8 mouse cellular contexts compared by ENCODE assay signal in the genomic region with DNA sequence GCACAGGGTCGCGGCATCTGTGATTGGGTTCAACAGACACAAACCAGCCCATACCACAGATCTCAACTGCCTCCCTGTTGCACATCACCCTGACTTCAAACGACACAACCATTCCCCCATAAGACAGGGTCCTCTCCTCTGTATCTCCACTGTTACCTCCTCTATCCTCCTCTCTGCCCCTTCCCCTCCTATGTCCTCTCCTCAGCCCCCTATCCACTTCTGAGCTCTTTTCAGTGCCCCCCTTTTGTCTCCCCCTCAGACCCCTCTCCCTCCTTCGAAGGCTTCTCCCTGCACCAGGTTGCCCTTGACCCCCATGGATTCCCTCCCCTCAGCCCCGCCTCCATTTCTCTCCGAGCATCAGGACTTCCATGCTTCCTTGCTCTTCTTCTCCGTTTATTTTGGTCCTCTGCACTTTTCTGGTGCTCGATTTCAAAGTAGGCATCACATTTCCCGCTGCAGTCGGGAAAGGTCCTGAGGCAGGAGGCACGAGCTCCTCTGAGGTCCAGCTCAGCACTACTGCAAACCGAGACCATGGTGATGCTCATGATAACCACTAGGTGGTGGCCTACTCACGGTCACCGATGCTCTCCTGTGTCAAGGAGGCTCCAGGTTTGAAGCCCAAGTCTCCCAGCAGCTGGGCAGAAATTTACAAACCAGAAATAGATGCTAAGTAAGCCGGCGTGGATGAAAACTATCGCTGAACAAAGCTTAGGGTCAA. TPM values are rescaled to one million over a fixed set of nuclear protein-coding genes. Genes with fewer than 3 reads are reported as not detected.
A peak's percentile ranks its signal among the peaks of the same experiment; 100 is the strongest.
DNase-seq lines count a peak whose midpoint lies in the region; ATAC-seq and TF ChIP-seq lines count a peak whose summit lies in the region.

No protein-coding gene starts in this region.

- no peaks in the 10 kb centered on the region for H3K36me3 ChIP-seq in embryonic facial prominence, embryonic 11.5 days (replicated peaks; ENCODE audit: control insufficient read depth, insufficient read depth, low read depth, low read length)
- H3K36me3 ChIP-seq in heart, embryonic 16.5 days (ENCODE audit: control insufficient read depth, insufficient read depth) = no peaks in the 10 kb centered on the region
- H3K36me3 ChIP-seq in kidney, postnatal 0 days (ENCODE audit: insufficient read depth, low read length) = no peaks in the 10 kb centered on the region
- H3K36me3 ChIP-seq in liver, embryonic 15.5 days (replicated peaks) = no peaks in the 10 kb centered on the region
- no peaks in the 10 kb centered on the region for H3K36me3 ChIP-seq in neural tube, embryonic 12.5 days

- ATAC-seq in embryonic facial prominence, embryonic 11.5 days (replicated peaks; ENCODE audit: insufficient number of reproducible peaks, low FRiP score, low TSS enrichment, low read depth) = peak; percentile 80
- peak; percentile 76; the same call in 1 of the 2 replicates for ATAC-seq in heart, embryonic 16.5 days (replicated peaks; ENCODE audit: extremely low read depth, insufficient read depth, low FRiP score)
- ATAC-seq in kidney, postnatal 0 days (replicated peaks; ENCODE audit: low FRiP score, low read depth) = peak; percentile 87; the same call in 1 of the 2 replicates
- ATAC-seq in liver, embryonic 15.5 days (ENCODE audit: insufficient read depth) = peak; percentile 49; the same call in 1 of the 2 replicates
- peak; percentile 90 for ATAC-seq in neural tube, embryonic 12.5 days (ENCODE audit: low FRiP score, low read depth)

- no peaks in the 10 kb centered on the region for H3K4me1 ChIP-seq in embryonic facial prominence, embryonic 11.5 days (ENCODE audit: control insufficient read depth, insufficient read depth, low read length)
- no peaks in the 10 kb centered on the region for H3K4me1 ChIP-seq in heart, embryonic 16.5 days (ENCODE audit: control insufficient read depth, insufficient read depth, low read length)
- H3K4me1 ChIP-seq in kidney, postnatal 0 days (replicated peaks; ENCODE audit: insufficient read depth, low read length) = no peaks in the 10 kb centered on the region
- H3K4me1 ChIP-seq in liver, embryonic 15.5 days (replicated peaks) = no peaks in the 10 kb centered on the region
- H3K4me1 ChIP-seq in neural tube, embryonic 12.5 days = no peaks in the 10 kb centered on the region

- no peaks in the 10 kb centered on the region for H3K27me3 ChIP-seq in embryonic facial prominence, embryonic 11.5 days (ENCODE audit: control insufficient read depth, insufficient read depth, low read length)
- H3K27me3 ChIP-seq in heart, embryonic 16.5 days (ENCODE audit: control insufficient read depth, insufficient read depth, low read length) = peaks cover 19% of the 10 kb centered on the region
- no peaks in the 10 kb centered on the region for H3K27me3 ChIP-seq in kidney, postnatal 0 days (ENCODE audit: insufficient read depth, low read length)
- peaks cover 8% of the 10 kb centered on the region; the same call in 1 of the 2 replicates for H3K27me3 ChIP-seq in liver, embryonic 15.5 days
- peaks cover 13% of the 10 kb centered on the region for H3K27me3 ChIP-seq in neural tube, embryonic 12.5 days (replicated peaks)

- no peak overlapping the region; the same call in 1 of the 2 replicates for H3K4me2 ChIP-seq in embryonic facial prominence, embryonic 11.5 days (ENCODE audit: low read depth, low read length)
- no peak overlapping the region for H3K4me2 ChIP-seq in heart, embryonic 16.5 days (ENCODE audit: low read depth, low read length)
- no peak overlapping the region for H3K4me2 ChIP-seq in kidney, postnatal 0 days (ENCODE audit: low read length)
- no peak overlapping the region for H3K4me2 ChIP-seq in liver, embryonic 15.5 days
- H3K4me2 ChIP-seq in neural tube, embryonic 12.5 days (replicated peaks) = peak overlapping the region; percentile 22; the same call in 1 of the 2 replicates

- H3K4me3 ChIP-seq in embryonic facial prominence, embryonic 11.5 days (ENCODE audit: low read depth, low read length) = no peak overlapping the region
- H3K4me3 ChIP-seq in heart, embryonic 16.5 days (ENCODE audit: low read length) = no peak overlapping the region
- no peak overlapping the region for H3K4me3 ChIP-seq in kidney, postnatal 0 days (replicated peaks; ENCODE audit: low read depth, low read length)
- no peak overlapping the region for H3K4me3 ChIP-seq in liver, embryonic 15.5 days (replicated peaks)
- no peak overlapping the region for H3K4me3 ChIP-seq in neural tube, embryonic 12.5 days

- DNase-seq in ES-CJ7 (ENCODE audit: low read depth, low spot score) = peak; percentile 83
- DNase-seq in adrenal gland, postnatal 10 days = peak; percentile 67
- DNase-seq in embryonic facial prominence, embryonic 11.5 days (ENCODE audit: low spot score) = peak; percentile 88
- DNase-seq in kidney, postnatal 0 days (ENCODE audit: low spot score) = peak; percentile 92
- DNase-seq in thymus, postnatal 25 days = peak; percentile 30

- no peak overlapping the region for H3K9ac ChIP-seq in embryonic facial prominence, embryonic 11.5 days (replicated peaks; ENCODE audit: low read length)
- no peak overlapping the region for H3K9ac ChIP-seq in heart, embryonic 16.5 days (ENCODE audit: low read length)
- no peak overlapping the region for H3K9ac ChIP-seq in kidney, postnatal 0 days (ENCODE audit: low read depth, low read length)
- H3K9ac ChIP-seq in liver, embryonic 15.5 days = no peak overlapping the region
- H3K9ac ChIP-seq in neural tube, embryonic 12.5 days = no peak overlapping the region

- H3K9me3 ChIP-seq in embryonic facial prominence, embryonic 11.5 days (replicated peaks; ENCODE audit: control insufficient read depth, low read length) = no peaks in the 10 kb centered on the region
- H3K9me3 ChIP-seq in heart, embryonic 16.5 days (replicated peaks; ENCODE audit: control insufficient read depth, low read length) = no peaks in the 10 kb centered on the region
- no peaks in the 10 kb centered on the region for H3K9me3 ChIP-seq in kidney, postnatal 0 days (replicated peaks; ENCODE audit: low read length)
- H3K9me3 ChIP-seq in liver, embryonic 15.5 days (replicated peaks) = no peaks in the 10 kb centered on the region
- H3K9me3 ChIP-seq in neural tube, embryonic 12.5 days = no peaks in the 10 kb centered on the region

- no peak overlapping the region for H3K27ac ChIP-seq in embryonic facial prominence, embryonic 11.5 days (replicated peaks; ENCODE audit: low read depth, low read length)
- no peak overlapping the region for H3K27ac ChIP-seq in heart, embryonic 16.5 days (ENCODE audit: low read length)
- H3K27ac ChIP-seq in kidney, postnatal 0 days = no peak overlapping the region
- H3K27ac ChIP-seq in liver, embryonic 15.5 days (replicated peaks) = no peak overlapping the region
- no peak overlapping the region for H3K27ac ChIP-seq in neural tube, embryonic 12.5 days

- peak; percentile 93 for TF ChIP-seq CTCF in kidney, postnatal 0 days (IDR thresholded peaks at IDR 0.05; ENCODE audit: low read depth)

- WGBS in embryonic facial prominence, embryonic 11.5 days = 16% methylated on average over 17 of the region's 17 CpGs
- WGBS in heart, embryonic 16.5 days = 14% methylated on average over 17 of the region's 17 CpGs
- WGBS in kidney, postnatal 0 days = 12% methylated on average over 17 of the region's 17 CpGs
- 12% methylated on average over 17 of the region's 17 CpGs for WGBS in liver, embryonic 15.5 days (ENCODE audit: insufficient replicate concordance)
- WGBS in neural tube, embryonic 12.5 days = 16% methylated on average over 17 of the region's 17 CpGs

RNA-seq across cellular contexts. Expression of gene Theg, which starts 7.9 kb away (rescaled TPM):
- not detected for total RNA-seq in adrenal gland, postnatal 10 days (2021)
- not detected in 2 replicates for polyA plus RNA-seq in embryonic facial prominence, embryonic 11.5 days (2014; fragmentation: Nextera tagmentation; extraction: Ambion mirVana)
- not detected in 2 replicates for polyA plus RNA-seq in heart, embryonic 16.5 days (2015; fragmentation: Nextera tagmentation; extraction: Ambion mirVana)
- polyA plus RNA-seq in kidney, postnatal 0 days (2015; fragmentation: Nextera tagmentation; extraction: Ambion mirVana) = not detected in 2 replicates
- polyA plus RNA-seq in liver, embryonic 15.5 days (2015; fragmentation: Nextera tagmentation; extraction: Ambion mirVana) = not detected in 2 replicates
- not detected in 2 replicates for polyA plus RNA-seq in neural tube, embryonic 12.5 days (2016; fragmentation: Nextera tagmentation; extraction: Ambion mirVana)

RNA-seq across cellular contexts. Expression of gene C2cd4c, which starts 18.8 kb away (rescaled TPM):
- under 1 TPM; 0.21 TPM for total RNA-seq in adrenal gland, postnatal 10 days (2021)
- polyA plus RNA-seq in embryonic facial prominence, embryonic 11.5 days (2014; fragmentation: Nextera tagmentation; extraction: Ambion mirVana) = 0.04 TPM in 2 replicates
- polyA plus RNA-seq in heart, embryonic 16.5 days (2015; fragmentation: Nextera tagmentation; extraction: Ambion mirVana) = 0.05 TPM in 1 of 2 replicates, not detected in the other
- 0.03 TPM in 1 of 2 replicates, not detected in the other for polyA plus RNA-seq in kidney, postnatal 0 days (2015; fragmentation: Nextera tagmentation; extraction: Ambion mirVana)
- polyA plus RNA-seq in liver, embryonic 15.5 days (2015; fragmentation: Nextera tagmentation; extraction: Ambion mirVana) = not detected in 2 replicates
- 0.09 TPM in 1 of 2 replicates, not detected in the other for polyA plus RNA-seq in neural tube, embryonic 12.5 days (2016; fragmentation: Nextera tagmentation; extraction: Ambion mirVana)

RNA-seq across cellular contexts. Expression of gene Mier2, which starts 40.0 kb away (rescaled TPM):
- 10 to 100 TPM; 27.3 to 31.8 TPM for total RNA-seq in adrenal gland, postnatal 10 days (2021)
- polyA plus RNA-seq in embryonic facial prominence, embryonic 11.5 days (2014; fragmentation: Nextera tagmentation; extraction: Ambion mirVana) = 39.4 and 41.7 TPM in 2 replicates
- 26.5 and 28.1 TPM in 2 replicates for polyA plus RNA-seq in heart, embryonic 16.5 days (2015; fragmentation: Nextera tagmentation; extraction: Ambion mirVana)
- polyA plus RNA-seq in kidney, postnatal 0 days (2015; fragmentation: Nextera tagmentation; extraction: Ambion mirVana) = 27.4 and 29.4 TPM in 2 replicates
- polyA plus RNA-seq in liver, embryonic 15.5 days (2015; fragmentation: Nextera tagmentation; extraction: Ambion mirVana) = 9.9 and 13.3 TPM in 2 replicates
- 67.4 and 69.5 TPM in 2 replicates for polyA plus RNA-seq in neural tube, embryonic 12.5 days (2016; fragmentation: Nextera tagmentation; extraction: Ambion mirVana)

RNA-seq across cellular contexts. Expression of gene Shc2, which starts 42.7 kb away (rescaled TPM):
- 1 to 10 TPM; 5.6 to 8.4 TPM for total RNA-seq in adrenal gland, postnatal 10 days (2021)
- polyA plus RNA-seq in embryonic facial prominence, embryonic 11.5 days (2014; fragmentation: Nextera tagmentation; extraction: Ambion mirVana) = 9.8 and 10.5 TPM in 2 replicates
- polyA plus RNA-seq in heart, embryonic 16.5 days (2015; fragmentation: Nextera tagmentation; extraction: Ambion mirVana) = 2.0 and 2.6 TPM in 2 replicates
- 5.4 TPM in 2 replicates for polyA plus RNA-seq in kidney, postnatal 0 days (2015; fragmentation: Nextera tagmentation; extraction: Ambion mirVana)
- polyA plus RNA-seq in liver, embryonic 15.5 days (2015; fragmentation: Nextera tagmentation; extraction: Ambion mirVana) = 0.08 and 0.10 TPM in 2 replicates
- 35.5 and 43.9 TPM in 2 replicates for polyA plus RNA-seq in neural tube, embryonic 12.5 days (2016; fragmentation: Nextera tagmentation; extraction: Ambion mirVana)

RNA-seq across cellular contexts. Expression of gene Odf3l2, which starts 50.5 kb away (rescaled TPM):
- not detected for total RNA-seq in adrenal gland, postnatal 10 days (2021)
- polyA plus RNA-seq in embryonic facial prominence, embryonic 11.5 days (2014; fragmentation: Nextera tagmentation; extraction: Ambion mirVana) = not detected in 2 replicates
- not detected in 2 replicates for polyA plus RNA-seq in heart, embryonic 16.5 days (2015; fragmentation: Nextera tagmentation; extraction: Ambion mirVana)
- not detected in 2 replicates for polyA plus RNA-seq in kidney, postnatal 0 days (2015; fragmentation: Nextera tagmentation; extraction: Ambion mirVana)
- polyA plus RNA-seq in liver, embryonic 15.5 days (2015; fragmentation: Nextera tagmentation; extraction: Ambion mirVana) = not detected in 2 replicates
- polyA plus RNA-seq in neural tube, embryonic 12.5 days (2016; fragmentation: Nextera tagmentation; extraction: Ambion mirVana) = not detected in 2 replicates

Comparison
In these comparisons a context has a peak if more than half of its experiments do, and no peak if none do; other contexts are left out.
1. DNase-seq: peak in every context shown above with its lines; median percentile 92 in kidney, postnatal 0 days; 88 in embryonic facial prominence, embryonic 11.5 days; 83 in ES-CJ7; 67 in adrenal gland, postnatal 10 days; 30 in thymus, postnatal 25 days.